Mouse (Mus musculus) urinary bladder, postnatal 36 days (tissue): Measurements from ENCODE around the gene Prkab2.

ENCODE experiments used
- DNase-seq, 2 experiments: peaks; one replicate each; pipeline ENCODE4 v3.0.0; 2022; ENCODE audit warnings: low spot score in 2 of 2, mixed read lengths in 1 of 2

The Prkab2 gene

GRCm38 (mm10) chr3:97649469-97649868, 8.5 kb upstream of the Prkab2 start:
- DNase-seq, result no peak

DNA sequence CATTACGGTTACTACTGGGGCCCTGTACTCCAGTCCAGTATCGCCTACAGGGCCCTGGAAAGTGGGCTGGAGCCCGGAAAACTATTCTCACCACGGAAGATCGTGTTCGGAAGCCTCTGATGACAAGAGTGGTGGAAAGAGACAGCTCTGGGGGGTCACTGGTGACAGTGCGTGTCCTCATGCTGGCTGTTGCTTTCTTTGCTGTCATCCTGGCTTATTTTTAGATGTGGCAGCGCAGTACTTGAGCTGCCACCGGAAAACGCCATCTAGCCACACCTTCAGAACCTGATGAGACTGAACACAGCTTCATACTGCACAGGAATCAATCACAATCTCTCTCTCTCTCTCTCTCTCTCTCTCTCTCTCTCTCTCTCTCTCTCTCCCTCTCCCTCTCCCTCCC, 6.4 kb upstream of the Prkab2 start:
- no peak for DNase-seq

DNA sequence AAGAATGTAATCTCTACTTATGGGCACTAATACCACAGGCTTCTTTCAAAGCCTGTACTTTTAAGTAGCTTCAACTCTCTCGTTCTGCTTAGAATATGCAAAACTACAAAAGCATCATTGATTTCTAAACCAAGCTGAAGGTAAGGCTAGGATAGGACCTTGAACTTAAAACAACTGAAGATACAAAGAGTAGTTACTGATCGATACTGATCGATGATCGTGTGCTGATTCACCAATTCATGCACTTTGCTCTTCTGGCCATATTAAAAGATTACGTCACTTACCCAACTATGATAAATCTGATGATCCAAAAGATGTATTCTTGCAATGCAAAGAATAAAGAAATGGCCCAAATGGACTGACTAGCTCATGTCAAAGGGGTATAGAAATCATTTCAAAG, 4.2 kb upstream of the Prkab2 start:
- DNase-seq, result no peak

GRCm38 (mm10) chr3:97654901-97655300, 3.1 kb upstream of the Prkab2 start:
- DNase-seq, result peak in 1 of 2 experiments; percentile 52

- DNase-seq, result no peak
Observed at GRCm38 (mm10) chr3:97658426-97659193, 617 bp downstream of the Prkab2 start.

GRCm38 (mm10) chr3:97659746-97660145, 1.8 kb downstream of the Prkab2 start:
- no peak for DNase-seq

DNA sequence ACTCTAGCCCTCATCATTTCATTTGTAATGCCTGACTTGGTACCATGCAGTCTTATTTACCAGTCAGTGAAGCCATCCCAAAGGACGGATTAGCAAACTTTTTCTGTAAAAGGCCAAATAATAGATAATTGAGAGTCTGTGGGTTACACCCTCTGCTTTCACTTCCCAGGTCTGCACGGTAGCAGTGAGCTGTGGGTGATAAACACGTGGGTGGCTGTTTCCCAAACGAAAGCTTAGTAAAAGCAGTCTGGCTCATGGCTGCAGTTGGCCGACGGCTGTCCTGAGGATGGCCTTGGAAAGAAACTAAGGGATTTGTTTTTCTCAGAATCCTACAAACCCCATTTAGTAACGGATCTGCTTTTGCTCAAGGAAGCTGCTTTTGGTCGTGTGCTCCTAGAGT, 3.2 kb downstream of the Prkab2 start:
- DNase-seq, result no peak

GRCm38 (mm10) chr3:97665525-97665924, 7.5 kb downstream of the Prkab2 start:
- DNase-seq, result no peak

- no peak for DNase-seq
Observed at GRCm38 (mm10) chr3:97666154-97666553, 8.2 kb downstream of the Prkab2 start.

DNA sequence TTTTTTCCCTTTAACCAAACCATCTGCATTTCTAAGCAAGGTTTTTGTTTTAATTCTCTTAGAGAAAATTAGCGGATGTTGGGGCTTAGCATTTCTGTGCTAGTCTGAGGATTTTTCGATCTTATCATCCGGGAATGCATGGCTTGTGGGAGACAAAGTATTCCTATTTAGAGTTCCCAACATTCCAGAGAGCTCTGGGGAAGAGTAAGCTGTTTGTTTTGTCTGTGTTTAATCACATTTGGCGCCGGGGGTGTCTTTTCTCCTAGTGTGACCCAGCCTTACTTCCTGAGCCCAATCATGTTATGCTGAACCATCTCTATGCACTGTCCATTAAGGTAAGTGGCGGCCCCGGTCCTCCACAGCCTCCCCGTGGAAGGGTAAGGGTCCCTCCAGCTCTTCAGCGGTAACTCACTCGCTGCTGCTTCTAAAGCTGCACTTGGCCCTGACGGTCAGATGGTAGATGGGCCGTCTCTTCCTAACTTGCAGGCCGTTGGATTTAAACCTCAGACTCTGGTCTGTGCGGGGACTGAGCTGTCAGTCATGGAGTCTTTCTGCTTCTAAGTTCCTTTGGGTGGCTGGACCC, 9.2 kb downstream of the Prkab2 start:
- DNase-seq, result no peak

DNA sequence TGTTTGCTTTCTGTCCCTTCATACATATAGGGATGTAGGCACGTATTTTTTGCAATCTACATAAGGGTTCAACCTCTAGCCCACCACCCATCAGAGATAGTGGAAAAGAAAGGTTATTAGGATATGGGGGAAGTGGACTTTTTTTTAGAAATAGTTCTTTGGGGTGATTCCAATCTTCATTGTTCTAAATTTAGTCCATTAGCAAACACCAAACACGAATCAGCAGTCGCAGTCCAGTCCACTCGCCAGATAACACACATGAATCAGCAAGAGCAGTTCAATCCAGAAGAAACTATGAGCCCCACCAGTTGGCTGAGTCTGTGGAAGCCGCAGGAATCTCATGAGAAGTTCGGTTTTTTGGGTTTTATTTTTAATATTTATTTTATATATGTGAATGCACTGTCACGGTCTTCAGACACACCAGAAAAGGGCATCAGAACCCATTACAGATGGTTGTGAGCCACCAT, 16.7 kb downstream of the Prkab2 start, which contains the start of gene Gm17651:
Gene Gm17651 (minus strand): TSS at position 51 of the 467 bp plus-strand sequence.
- no peak for DNase-seq

DNA sequence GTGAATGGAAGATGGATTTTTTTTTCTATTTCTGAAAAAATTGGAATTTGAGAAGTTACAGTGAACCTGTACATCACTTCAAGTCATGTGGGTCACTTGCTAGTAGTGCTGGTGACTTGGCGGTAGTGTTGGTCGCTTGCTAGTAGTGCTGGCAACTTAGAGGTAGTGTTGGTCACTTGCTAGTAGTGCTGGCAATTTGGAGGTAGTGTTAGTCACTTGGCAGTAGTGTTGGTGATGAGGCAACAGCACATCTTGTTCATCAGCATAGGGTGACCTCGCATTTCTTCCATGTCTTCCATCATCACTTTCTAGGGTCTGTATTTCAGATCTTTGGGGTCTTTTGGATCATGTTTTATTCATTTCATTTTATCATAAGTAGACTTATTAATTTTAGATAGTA, 18.1 kb downstream of the Prkab2 start:
- DNase-seq, result no peak

DNA sequence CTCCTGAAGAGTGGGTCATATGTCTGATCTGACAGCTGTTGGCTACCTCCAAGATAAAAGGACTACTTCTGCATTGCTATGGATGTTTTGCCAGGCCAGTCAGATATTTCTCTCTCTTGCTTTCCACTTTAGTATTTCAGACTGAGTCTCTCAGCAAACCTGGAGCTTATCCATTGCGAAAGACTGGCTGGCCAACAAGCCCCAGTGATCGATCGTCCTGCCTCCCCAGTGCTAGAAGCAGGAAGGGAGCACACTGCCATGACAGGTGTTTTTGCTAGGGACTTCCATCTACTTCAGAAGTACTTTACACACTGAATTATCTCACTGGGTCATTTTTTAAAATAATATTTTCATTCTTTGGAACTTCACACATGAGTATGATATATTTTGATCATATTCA, 20.4 kb downstream of the Prkab2 start:
- DNase-seq, result no peak

GRCm38 (mm10) chr3:97680631-97681320, 22.8 kb downstream of the Prkab2 start:
- peak; percentile 72 to 79 for DNase-seq

GRCm38 (mm10) chr3:97681321-97682158, 23.5 kb downstream of the Prkab2 start:
- DNase-seq, result peak; percentile 32 to 76

- no peak for DNase-seq
Observed at GRCm38 (mm10) chr3:97682159-97682502, 24.1 kb downstream of the Prkab2 start.

GRCm38 (mm10) chr3:97682576-97682975, 24.6 kb downstream of the Prkab2 start:
- DNase-seq, result no peak

GRCm38 (mm10) chr3:97683560-97684195, 25.7 kb downstream of the Prkab2 start:
- DNase-seq, result no peak

DNA sequence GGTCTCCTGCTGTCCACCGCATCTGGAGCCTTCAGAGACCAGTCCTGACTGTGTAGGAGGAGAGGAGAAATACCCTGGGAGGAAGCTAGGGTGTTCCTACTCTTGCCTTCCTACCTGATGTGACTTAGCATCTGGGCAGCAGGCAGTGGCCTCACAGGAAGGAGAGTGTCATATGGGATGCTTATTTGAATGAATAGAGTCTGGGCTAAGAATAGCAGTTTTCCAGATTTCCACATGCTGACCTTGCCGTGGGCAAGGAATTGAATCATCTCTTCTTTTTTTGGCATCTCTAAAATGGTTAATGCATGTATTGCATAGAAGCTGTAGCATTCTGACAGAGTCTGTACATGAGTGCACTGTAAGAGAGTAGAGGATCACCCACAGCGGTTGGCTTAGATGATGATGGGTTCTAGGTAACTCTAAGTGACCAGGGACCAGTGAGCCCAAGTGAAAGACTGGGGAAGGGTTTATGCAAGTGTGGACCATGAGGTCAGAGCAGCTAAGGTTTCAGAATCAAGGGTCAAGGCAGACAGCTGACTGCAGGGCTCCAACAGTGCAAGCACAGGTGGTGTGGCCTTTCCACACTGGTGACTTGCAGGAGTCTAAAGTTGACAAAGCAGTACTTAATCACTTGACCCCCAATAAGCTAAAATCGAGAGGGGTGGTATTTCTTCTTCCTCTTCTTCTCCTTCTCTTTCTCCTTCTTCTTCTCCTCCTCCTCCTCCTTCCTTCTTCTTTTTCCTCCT, 28.6 kb downstream of the Prkab2 start:
- no peak for DNase-seq

- no peak for DNase-seq
Observed at GRCm38 (mm10) chr3:97689289-97689688, 31.3 kb downstream of the Prkab2 start.

DNA sequence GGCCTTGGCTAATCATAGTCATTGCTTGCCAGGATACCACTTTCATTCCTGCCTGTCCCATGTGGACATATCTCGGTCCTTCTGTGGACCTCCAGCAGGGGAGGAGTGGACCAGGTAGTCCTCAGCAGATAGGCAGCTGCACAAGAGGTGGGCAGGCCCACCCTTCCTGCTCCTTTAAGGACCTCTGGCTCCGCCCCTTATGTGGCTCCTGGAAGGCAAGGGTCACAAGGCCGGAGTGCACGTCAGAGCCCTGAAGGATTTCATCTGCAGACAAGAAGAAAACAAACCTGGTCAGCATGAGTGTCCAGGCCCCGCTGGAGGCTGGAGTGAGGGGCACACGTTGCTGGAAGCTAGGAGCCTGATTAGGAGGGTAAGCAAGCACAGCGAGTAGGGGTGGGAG, 32.6 kb downstream of the Prkab2 start:
- no peak for DNase-seq
